Mouse (Mus musculus) MEL (cell line): ENCODE measurements at regions not wholly inside any gene's neighbourhood (a gene's known extent, or its start where the extent isn't known, plus 50 kb on each side); places are given as distances from the start of the nearest gene placed in this dataset.

Experiments
- ELF1 ChIP-seq: IDR thresholded peaks from 2 replicates; pipeline ENCODE4 v1.6.1; 2014; ENCODE audit warnings: low read depth, mild to moderate bottlenecking, inconsistent platforms, low read length, improper control_type of control experiment, moderate library complexity
- EP300 ChIP-seq, 2 experiments: IDR thresholded peaks; 2 replicates each; pipeline ENCODE4 v1.6.1; 2011; ENCODE audit warnings: improper control_type of control experiment in 2 of 2, low read length in 2 of 2, low read depth in 1 of 2, mild to moderate bottlenecking in 1 of 2
- MAFK ChIP-seq: IDR thresholded peaks from 2 replicates; pipeline ENCODE4 v1.6.1; 2011; ENCODE audit warnings: low read depth, mild to moderate bottlenecking, low read length, improper control_type of control experiment, borderline replicate concordance
- POLR2A ChIP-seq, 2 experiments: IDR thresholded peaks; 2 replicates each; pipeline ENCODE4 v1.6.1; 2011 to 2012; ENCODE audit warnings: low read length in 2 of 2, mild to moderate bottlenecking in 2 of 2, control low read depth in 1 of 2, improper control_type of control experiment in 1 of 2, low read depth in 1 of 2, moderate library complexity in 1 of 2; ENCODE audit not compliant: control insufficient read depth in 1 of 2, insufficient read depth in 1 of 2, poor library complexity in 1 of 2
- SMC3 ChIP-seq: IDR thresholded peaks from 2 replicates; pipeline ENCODE4 v1.6.1; 2011; ENCODE audit warnings: low read depth, low read length, improper control_type of control experiment
- UBTF ChIP-seq: IDR thresholded peaks from 2 replicates; pipeline ENCODE4 v1.6.1; 2012; ENCODE audit warnings: low read depth, mild to moderate bottlenecking, inconsistent platforms, low read length, improper control_type of control experiment, moderate library complexity, borderline replicate concordance; ENCODE audit not compliant: insufficient read depth
- ZMIZ1 ChIP-seq: IDR thresholded peaks from 2 replicates; pipeline ENCODE4 v1.6.1; 2012; ENCODE audit warnings: low read depth, mild to moderate bottlenecking, inconsistent platforms, low read length, improper control_type of control experiment, moderate library complexity

DNA sequence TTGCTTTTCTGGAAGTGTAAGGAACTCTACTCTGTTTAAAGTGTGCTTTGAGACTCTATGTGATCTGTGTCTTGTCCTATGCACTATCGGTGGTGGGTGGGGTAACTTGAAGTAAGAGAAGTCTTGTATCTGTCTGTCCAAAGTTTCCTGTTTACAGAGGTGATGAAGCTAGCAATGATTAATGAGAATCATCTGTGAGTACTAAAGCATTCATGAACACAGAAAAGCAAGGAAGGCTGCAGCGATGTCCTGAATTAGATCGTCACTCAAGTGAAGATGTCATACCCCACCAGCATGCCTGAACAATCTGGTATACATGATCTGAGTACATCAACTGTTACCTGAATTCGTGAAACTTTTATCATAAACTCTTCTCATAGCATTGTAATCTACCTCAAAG lies 85.4 kb upstream of the Pgr start:
- TF ChIP-seq EP300 (IDR thresholded peaks at IDR 0.05; ENCODE audit: low read depth in 1 of 2, low read length in 2 of 2) (peak; percentile 71 to 74), SMC3 (no peak), ELF1 (no peak), UBTF (no peak), MAFK (no peak), ZMIZ1 (no peak), POLR2A (IDR thresholded peaks at IDR 0.05; ENCODE audit: control insufficient read depth in 1 of 2, insufficient read depth in 1 of 2, low read depth in 1 of 2, low read length in 2 of 2, poor library complexity in 1 of 2) (no peak)
